Mouse (Mus musculus) stomach, postnatal 0 days (tissue): Measurements from ENCODE around the gene Gmps.

ENCODE experiments used
- CTCF ChIP-seq: IDR thresholded peaks from 2 replicates; pipeline ENCODE4 v1.5.1; 2016; ENCODE audit warnings: antibody characterized with exemption, low read depth, mild to moderate bottlenecking, moderate library complexity
- EP300 ChIP-seq: optimal IDR thresholded peaks from 2 replicates; pipeline ENCODE3; 2016; ENCODE audit warnings: antibody characterized with exemption

- TF ChIP-seq CTCF (no peak), EP300 (no peak)
Observed at GRCm38 (mm10) chr3:63938928-63939327, 37.0 kb upstream of the Gmps start.
